Mouse (Mus musculus) erythroblast, embryonic 14.5 days (primary cell): ENCODE results near the gene Igsf9. TPM values are rescaled to one million over a fixed set of nuclear protein-coding genes. Genes with fewer than 3 reads are reported as not detected.

Experiments
- H3K27me3 ChIP-seq: 2 replicates; pipeline ENCODE4 v1.6.1; 2012; ENCODE audit warnings: inconsistent platforms; ENCODE audit not compliant: control insufficient read depth
- H3K36me3 ChIP-seq: 2 replicates; pipeline ENCODE4 v1.6.1; 2012; ENCODE audit warnings: mild to moderate bottlenecking, inconsistent platforms; ENCODE audit not compliant: control insufficient read depth
- H3K4me1 ChIP-seq: 2 replicates; pipeline ENCODE4 v1.6.1; 2012; ENCODE audit warnings: inconsistent platforms; ENCODE audit not compliant: control insufficient read depth
- H3K4me3 ChIP-seq: replicated peaks from 2 replicates; pipeline ENCODE3; 2012; ENCODE audit warnings: moderate library complexity, mild to moderate bottlenecking, inconsistent platforms
- H3K9me3 ChIP-seq: 2 replicates; pipeline ENCODE4 v1.6.1; 2012; ENCODE audit warnings: low read length, inconsistent platforms, mixed read lengths; ENCODE audit not compliant: control insufficient read depth
- GATA1 ChIP-seq: IDR thresholded peaks from 2 replicates; pipeline ENCODE4 v1.6.1; 2012; ENCODE audit warnings: low read length, inconsistent platforms, mixed read lengths
- TAL1 ChIP-seq: IDR thresholded peaks from 3 replicates; pipeline ENCODE4 v1.6.1; 2012; ENCODE audit warnings: low read length, inconsistent platforms, mixed read lengths
- polyA plus RNA-seq: library from polyadenylated mRNA; stranded (reverse); fragments of >175 nt; gene quantifications from 2 replicates; pipeline ENCODE4 v1.2.3, GENCODE M21; 2012

The Igsf9 gene
- polyA plus RNA-seq, 1 experiment: not detected

DNA sequence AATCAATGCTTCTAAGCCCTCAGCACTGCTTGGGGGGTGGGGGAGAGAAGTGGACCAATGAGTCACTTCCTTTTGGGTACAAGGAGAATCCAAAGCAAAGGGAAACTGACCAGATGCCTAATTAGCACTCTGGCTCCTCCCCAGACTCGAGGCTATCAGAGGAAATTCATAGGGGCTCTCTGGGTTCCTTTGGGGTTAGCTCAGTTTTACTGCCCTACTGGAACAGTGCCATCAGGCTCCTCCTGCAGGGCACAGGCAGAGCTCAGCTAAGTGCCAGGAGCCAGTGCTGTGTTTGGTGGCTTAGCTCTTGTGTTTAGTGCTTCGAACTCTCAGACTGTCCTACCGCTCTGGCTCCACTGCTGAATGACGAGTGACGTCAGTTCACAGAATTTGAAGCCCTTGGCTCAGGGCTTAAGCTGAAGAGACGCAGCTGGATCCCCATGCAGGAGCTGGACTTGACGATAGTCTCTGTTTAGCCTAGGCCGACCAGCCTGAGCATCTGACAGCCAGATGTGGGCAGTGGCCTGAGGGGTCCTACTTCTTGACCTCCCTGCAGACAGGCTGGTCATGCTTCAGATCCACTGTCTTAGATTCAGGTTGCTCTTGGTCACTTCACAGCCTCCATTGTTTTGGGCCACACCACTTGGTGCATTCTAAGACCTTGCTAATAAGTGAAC, 49.1 kb downstream of the Igsf9 start:
- Histone ChIP-seq H3K4me3 (no peak overlapping the region), H3K9me3 (no peaks in the 10 kb centered on the region), H3K4me1 (peaks cover 2% of the 10 kb centered on the region), H3K27me3 (peaks cover 50% of the 10 kb centered on the region), H3K36me3 (no peaks in the 10 kb centered on the region)
- no peak for TF ChIP-seq TAL1
- no peak for TF ChIP-seq GATA1

DNA sequence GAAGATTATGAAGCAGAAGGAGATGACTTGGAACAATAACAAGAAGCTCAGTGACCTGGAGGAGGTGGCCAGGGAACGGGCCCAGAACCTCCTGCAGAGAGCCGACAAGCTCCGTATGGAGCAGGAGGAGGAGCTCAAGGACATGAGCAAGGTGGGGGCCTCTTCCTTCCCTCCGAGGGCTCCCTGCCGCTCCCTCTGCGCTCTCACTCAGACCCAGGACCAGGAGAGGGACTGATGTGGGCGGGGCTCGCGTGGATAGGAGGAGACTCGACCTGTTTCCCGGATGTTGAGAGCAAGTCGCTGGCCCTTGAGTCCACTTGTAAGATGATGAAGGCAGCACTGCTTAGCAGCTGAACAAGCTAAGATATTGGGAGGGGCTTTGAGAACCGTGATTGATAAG, 51.0 kb downstream of the Igsf9 start:
- Histone ChIP-seq H3K4me1 (no peaks in the 10 kb centered on the region), H3K4me3 (no peak overlapping the region), H3K36me3 (no peaks in the 10 kb centered on the region), H3K9me3 (no peaks in the 10 kb centered on the region), H3K27me3 (peaks cover 32% of the 10 kb centered on the region)
- no peak for TF ChIP-seq TAL1
- no peak for TF ChIP-seq GATA1

DNA sequence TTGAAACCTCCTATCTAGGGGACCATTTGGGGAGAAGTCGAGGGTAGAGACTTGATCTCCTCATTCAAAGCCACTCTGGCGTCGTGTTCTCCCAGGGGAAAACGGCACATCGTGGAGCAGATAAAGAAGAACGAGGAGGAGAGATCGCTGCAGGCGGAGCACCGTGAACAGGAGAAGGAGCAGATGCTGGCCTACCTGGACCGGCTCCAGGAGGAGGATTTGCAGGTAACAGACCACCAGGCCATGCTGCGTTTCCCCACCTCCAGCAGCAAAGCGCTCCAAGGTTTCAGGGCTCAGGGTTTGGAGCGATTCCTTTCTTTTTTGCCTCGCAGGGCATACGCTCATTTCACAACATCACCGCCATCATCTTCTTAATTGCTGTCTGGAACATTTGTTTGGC, 53.5 kb downstream of the Igsf9 start:
- H3K4me1 ChIP-seq: no peaks in the 10 kb centered on the region
- TF ChIP-seq TAL1: no peak
- no peak for TF ChIP-seq GATA1
- no peaks in the 10 kb centered on the region for H3K36me3 ChIP-seq
- no peak overlapping the region for H3K4me3 ChIP-seq
- no peaks in the 10 kb centered on the region for H3K9me3 ChIP-seq
- H3K27me3 ChIP-seq: peaks cover 27% of the 10 kb centered on the region

DNA sequence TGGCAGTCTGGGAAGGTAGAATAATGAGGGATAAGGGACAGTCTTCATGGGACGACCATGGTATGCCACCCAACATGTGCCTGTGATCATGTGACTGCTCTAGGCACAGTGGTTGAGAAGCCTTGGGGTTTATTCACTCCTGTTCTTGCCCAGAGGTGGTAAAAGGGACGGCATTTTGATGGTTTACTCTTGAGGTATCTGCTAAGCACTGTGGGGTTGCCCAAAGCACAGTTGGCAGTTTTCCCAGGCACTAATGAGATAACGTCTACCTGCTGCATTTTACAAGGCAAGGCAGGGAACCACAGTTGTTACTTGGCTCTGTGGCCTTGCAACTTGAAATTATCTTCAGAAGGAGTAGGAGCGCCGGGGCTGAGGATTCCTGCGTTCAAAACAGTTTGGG, 58.2 kb downstream of the Igsf9 start:
- H3K27me3 ChIP-seq: no peaks in the 10 kb centered on the region; the same call in 1 of the 2 replicates

DNA sequence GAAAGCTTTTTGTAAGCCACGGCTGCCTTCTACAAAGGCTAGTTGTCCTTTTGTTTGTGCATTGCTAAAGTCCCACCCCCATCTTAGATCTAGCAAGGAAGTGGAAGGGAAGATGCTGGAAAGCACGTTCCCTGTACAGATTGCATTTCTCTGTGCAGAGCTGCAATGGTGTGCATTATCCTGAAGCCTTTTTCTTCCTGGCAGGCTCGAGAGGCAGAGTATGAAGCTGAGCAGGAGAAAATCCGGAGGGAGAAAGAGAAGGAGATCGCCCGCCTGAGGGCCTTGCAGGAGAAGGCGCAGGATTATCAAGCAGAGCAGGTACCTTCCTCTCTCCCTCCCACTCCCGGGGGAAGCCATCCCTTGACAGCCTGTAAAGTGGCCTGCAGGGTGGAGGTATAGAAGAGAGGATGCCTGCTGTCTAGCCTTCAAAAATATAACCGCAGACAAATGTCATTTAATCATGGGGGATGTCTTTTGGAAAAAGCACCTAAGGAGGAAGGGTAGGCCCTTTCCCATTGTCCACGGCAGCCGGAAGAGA, 58.8 kb downstream of the Igsf9 start:
- H3K4me3 ChIP-seq: no peak overlapping the region
- H3K27me3 ChIP-seq: no peaks in the 10 kb centered on the region; the same call in 1 of the 2 replicates
- no peaks in the 10 kb centered on the region for H3K4me1 ChIP-seq
- no peaks in the 10 kb centered on the region for H3K9me3 ChIP-seq
- TF ChIP-seq GATA1 (no peak), TAL1 (no peak)
- H3K36me3 ChIP-seq: no peaks in the 10 kb centered on the region

More for the DNA sequence above, 58.2 kb downstream of the Igsf9 start:
- Histone ChIP-seq H3K9me3 (no peaks in the 10 kb centered on the region), H3K4me3 (no peak overlapping the region), H3K4me1 (no peaks in the 10 kb centered on the region), H3K36me3 (no peaks in the 10 kb centered on the region)
- TF ChIP-seq GATA1 (no peak), TAL1 (no peak)

DNA sequence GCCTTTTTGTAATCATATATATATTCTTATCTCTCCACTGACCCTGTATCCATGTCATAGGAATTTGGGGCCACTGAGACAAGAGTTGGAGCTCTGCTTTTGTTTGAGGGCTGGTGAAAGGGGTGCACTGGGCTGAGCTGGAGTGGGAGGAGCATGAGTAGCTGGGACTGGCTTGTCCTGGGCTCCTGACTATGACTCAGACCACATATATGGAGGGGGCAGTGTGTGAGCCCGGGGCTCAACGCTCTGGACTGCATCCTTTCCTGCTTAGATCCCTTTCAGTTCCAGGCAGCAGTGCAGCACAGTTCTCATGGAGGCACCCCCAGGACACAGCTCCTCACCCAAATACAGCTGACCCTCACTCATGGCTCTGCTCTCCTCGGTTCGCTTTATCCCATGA, 64.5 kb downstream of the Igsf9 start:
- no peak overlapping the region for H3K4me3 ChIP-seq
- peaks cover 17% of the 10 kb centered on the region for H3K27me3 ChIP-seq
- no peaks in the 10 kb centered on the region for H3K4me1 ChIP-seq
- H3K9me3 ChIP-seq: no peaks in the 10 kb centered on the region
- H3K36me3 ChIP-seq: no peaks in the 10 kb centered on the region
- TF ChIP-seq GATA1 (no peak), TAL1 (no peak)

Other genes with a start within 250 kb of the Igsf9 start
- gene Atp1a4, start 223.4 kb upstream of the Igsf9 start, polyA plus RNA-seq: not detected in 2 replicates
- gene Igsf8, start 220.1 kb upstream of the Igsf9 start, polyA plus RNA-seq: 2.7 and 3.3 TPM in 2 replicates
- not detected in 2 replicates for gene Atp1a2, start 183.7 kb upstream of the Igsf9 start, polyA plus RNA-seq
- 0.01 TPM in 1 of 2 replicates, not detected in the other for gene Kcnj9, start 152.5 kb upstream of the Igsf9 start, polyA plus RNA-seq
- 0.01 TPM in 1 of 2 replicates, not detected in the other for gene Kcnj10, start 140.6 kb upstream of the Igsf9 start, polyA plus RNA-seq
- 0.10 and 0.15 TPM in 2 replicates for gene Pigm, start 105.2 kb upstream of the Igsf9 start, polyA plus RNA-seq
- gene Slamf9, start 6.4 kb upstream of the Igsf9 start, polyA plus RNA-seq: not detected in 2 replicates
- 2.6 and 2.9 TPM in 2 replicates for gene Tagln2, start 18.3 kb downstream of the Igsf9 start, polyA plus RNA-seq
- 0.02 TPM in 1 of 2 replicates, not detected in the other for gene Cfap45, start 39.0 kb downstream of the Igsf9 start, polyA plus RNA-seq
- not detected in 2 replicates for gene Vsig8, start 74.2 kb downstream of the Igsf9 start, polyA plus RNA-seq
- not detected in 2 replicates for gene Slamf8, start 108.8 kb downstream of the Igsf9 start, polyA plus RNA-seq
- not detected in 2 replicates for gene Fcrl6, start 120.8 kb downstream of the Igsf9 start, polyA plus RNA-seq
- 0.04 TPM in 1 of 2 replicates, not detected in the other for gene Dusp23, start 151.2 kb downstream of the Igsf9 start, polyA plus RNA-seq
- gene Crp, start 216.3 kb downstream of the Igsf9 start, polyA plus RNA-seq: not detected in 2 replicates